Mouse (Mus musculus) cerebellum, adult 11 months (tissue): ENCODE data around the gene Prdm2.

Experiments used
- DNase-seq: peaks from one replicate; pipeline ENCODE4 v3.0.0; 2022

The Prdm2 gene

DNA sequence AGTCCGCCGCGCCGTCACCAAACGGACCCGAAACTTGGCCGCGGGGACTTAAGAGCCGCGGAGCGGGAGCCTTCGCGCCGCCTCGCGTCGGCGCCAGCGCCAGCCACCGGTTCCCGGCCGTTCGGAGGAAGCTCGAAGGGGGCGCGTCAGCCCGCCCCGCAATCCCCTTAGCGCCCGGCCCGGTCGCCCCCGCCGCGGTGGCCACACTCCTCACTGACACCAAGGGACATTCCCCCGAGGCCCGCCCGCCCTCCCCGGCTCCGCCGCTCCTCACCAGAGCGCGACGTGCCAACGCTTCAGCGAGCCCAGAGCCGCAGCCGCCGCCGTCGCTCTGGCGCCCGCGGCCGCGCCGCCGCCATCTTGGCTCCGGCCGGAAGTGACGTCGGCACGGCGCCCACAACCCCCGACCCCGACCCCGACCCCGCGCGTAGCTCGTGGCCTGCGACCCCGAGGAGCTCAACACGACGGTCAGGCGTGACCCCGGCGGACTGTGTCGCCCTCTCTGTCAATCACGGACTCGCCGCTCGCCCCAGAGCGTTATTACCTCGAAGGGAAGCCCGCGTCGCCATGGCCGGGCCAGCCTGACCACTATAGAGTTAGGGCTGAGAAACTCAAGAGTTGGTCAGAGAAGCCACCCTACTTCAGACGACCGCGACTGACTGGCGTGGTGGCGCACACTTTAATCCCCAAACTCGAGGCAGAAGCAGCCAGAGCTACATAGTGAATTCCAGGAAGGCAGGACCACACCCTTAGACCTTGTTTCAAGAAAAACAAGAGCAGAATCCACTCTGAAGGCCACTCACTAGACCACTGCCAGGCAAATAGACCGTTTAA is at the start of gene Prdm2:
Gene Prdm2 (minus strand): TSS at position 655 of the 834 bp plus-strand sequence.
- peak; percentile 59 for DNase-seq

DNA sequence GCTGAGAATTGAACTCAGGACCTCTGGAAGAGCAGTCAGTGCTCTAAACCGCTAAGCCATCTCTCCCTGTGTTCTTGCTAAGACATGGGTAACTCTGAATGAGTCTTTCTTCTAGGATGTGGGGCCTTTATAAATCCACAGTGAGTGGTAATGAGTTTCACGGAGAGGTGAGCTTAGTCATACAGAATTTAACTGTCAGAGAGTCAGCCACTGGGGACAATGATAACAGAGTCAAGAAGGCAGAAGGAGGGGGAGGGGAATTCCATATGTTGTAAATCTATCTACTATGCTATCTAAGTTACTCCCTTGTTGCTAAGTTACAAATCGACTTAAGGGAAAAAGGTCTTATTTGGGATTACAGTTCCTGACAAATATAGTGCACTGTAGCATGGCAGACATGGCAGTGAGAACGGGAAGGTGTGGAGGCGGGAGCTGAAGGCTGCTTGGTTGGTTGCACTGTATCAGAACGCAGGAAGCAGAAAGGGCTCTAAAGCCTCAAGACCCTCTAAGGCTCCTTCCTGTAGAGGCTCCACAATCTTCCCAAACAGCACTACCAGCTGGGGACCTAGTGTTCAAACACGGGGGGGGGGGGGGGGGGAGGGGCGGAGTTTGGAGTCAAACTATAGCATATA is 47.0 kb upstream of the Prdm2 start:
- no peak for DNase-seq

DNA sequence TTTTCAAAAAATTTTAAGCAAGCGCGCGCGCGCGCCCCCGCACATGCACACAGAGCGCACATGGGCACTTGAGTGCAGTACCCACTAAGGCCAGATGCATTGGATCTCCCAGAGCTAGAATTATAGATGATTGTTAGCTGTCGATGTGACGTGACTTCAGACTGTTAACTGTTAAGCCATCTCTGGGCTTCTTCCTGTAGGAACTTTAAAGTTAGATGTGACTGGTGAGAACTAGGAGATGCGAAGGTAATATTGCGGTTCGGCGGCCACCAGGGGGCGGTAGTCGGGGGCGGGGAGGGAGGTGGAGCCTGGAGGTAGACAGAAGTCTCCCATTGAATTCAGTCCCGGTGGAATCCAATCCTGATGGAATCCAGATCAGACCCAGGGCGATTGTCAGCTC is 45.7 kb upstream of the Prdm2 start:
- no peak for DNase-seq

DNA sequence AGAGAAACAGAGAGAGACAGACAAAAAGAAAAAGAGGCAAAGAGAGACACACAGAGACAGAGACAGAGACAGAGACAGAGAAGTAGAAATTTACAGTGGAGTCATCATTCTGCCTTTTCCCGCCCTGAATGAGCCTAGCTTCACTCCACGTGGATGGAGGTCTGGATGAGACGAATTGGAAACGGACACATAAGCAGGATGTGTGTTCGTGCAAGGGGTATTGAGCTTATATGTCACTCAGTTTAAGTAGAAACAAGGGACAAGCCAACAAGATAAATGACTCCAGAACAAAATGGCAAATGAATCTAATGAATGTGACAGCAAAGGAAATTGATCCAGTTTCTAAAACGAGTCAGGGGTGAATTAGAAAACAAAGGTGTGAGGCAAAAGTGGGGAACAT is 45.2 kb upstream of the Prdm2 start:
- DNase-seq, result no peak

DNA sequence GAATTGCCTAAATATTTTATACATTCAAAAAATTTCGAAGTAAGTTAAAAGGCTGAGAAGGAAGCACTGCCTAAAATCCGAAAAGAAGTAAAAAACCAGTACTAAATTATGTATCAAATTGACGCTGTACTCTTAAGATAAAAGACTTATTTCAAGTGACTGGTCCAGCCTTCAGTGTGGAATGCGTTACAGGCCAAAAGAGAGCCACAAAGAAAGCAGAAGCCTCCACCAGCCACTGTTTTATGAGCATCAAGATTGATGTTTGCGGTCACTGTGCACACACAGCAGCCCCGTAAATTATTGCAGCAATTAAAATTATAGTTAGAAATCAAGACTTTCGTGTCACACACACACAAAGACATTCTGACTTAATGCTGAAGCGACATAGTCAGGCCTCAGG is 42.7 kb upstream of the Prdm2 start:
- no peak for DNase-seq

DNA sequence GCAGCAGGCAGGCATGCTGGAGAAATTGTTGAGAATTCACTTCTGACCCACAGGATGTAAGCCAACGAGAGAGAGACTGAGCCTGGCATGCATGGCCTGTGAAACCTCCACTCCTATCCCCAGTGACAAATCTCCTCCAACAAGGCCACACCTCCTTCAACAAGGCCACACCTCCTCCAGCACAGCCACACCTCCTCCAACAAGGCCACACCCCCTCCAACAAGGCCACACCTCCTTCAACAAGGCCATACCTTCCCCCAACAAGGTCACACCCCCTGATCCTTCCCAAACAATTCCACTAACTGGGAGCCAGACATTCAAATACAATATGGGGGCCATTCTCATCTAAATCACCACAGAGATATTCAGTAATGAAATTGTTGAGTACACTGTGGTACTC is 40.6 kb upstream of the Prdm2 start:
- DNase-seq, result no peak

DNA sequence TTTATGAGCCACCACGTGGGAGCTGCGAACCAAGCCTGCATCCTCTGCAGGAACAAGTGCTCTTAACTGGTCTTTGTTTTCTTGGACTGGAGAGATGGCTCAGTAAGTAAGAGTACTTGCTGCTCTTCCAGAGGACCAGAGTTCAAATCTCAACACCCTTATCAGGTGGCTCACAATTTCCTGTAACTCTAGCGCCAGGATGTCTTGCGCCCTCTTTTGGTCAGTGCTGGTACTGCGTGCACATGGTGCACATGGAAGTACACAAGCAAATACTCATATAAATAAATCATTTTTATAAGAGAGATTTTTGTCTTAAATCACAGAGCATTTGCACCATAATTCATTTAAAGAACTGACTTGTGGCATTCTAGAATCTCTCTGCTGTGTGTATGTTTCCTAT is 35.3 kb upstream of the Prdm2 start:
- no peak for DNase-seq

DNA sequence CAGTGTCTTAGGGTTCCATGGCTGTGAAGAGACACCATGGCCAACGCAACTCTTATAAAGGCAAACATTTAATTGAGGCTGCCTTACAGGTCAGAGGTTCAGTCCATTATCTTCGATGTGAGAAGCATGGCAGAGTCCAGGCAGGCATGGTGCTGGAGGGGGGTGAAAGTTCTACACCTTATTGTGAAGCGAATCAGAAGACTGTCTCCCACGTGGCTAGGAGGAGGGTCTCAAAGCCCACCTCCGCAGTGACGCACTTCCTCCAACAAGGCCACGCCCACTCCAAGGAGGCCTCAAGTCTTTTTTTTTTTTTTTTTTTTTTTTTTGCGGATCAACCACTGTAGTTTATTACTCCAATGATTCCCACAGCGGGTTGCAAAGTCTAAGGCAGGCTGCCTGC is 28.5 kb upstream of the Prdm2 start:
- no peak for DNase-seq

DNA sequence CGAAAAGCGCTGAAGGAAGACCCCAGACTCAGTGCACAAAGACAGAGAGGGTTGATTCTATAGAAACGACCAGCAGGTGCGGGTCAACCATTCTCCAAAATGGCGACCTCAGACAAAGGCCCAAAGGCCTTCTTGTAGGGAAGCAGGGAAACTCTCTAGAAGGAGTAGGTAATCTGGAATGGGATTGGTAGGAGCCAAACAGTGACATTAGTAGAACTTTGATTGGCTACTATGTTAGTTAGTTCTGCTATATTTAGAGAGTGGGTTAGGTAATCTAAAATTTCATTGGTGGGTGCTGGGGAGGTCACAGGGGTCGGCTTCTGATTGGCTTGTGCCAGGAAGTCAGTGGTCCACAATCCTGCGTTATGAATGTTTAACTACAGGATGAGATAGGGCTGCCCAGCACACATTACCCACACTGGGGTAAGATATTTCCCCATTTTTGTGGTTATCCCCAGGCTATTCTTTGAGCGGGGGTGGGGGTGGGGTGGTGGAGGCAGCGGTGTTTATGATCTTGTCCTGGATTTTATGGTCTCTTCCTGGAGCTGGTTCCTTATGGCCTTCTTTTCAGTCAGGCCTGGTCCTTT is 26.9 kb upstream of the Prdm2 start:
- no peak for DNase-seq

DNA sequence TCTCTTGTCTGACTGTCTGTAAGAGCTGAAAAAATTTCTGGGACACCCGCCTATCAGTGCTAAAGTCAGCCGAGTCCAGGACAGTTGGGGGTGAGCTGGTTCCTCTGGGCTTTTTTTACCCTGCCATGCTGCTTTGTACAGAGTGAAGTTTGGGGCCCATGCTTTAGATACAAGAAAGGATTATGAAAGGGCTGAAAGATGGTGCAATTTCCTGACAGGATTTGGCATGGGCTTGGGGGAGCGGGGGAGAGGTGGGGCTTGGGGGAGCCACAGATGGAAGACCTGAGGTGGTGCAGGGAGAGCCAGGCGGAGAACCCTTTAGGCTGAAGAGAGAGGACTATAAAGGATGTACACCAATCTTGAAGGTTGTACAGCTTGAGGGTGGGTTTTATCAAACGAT is 26.3 kb upstream of the Prdm2 start:
- DNase-seq, result no peak

DNA sequence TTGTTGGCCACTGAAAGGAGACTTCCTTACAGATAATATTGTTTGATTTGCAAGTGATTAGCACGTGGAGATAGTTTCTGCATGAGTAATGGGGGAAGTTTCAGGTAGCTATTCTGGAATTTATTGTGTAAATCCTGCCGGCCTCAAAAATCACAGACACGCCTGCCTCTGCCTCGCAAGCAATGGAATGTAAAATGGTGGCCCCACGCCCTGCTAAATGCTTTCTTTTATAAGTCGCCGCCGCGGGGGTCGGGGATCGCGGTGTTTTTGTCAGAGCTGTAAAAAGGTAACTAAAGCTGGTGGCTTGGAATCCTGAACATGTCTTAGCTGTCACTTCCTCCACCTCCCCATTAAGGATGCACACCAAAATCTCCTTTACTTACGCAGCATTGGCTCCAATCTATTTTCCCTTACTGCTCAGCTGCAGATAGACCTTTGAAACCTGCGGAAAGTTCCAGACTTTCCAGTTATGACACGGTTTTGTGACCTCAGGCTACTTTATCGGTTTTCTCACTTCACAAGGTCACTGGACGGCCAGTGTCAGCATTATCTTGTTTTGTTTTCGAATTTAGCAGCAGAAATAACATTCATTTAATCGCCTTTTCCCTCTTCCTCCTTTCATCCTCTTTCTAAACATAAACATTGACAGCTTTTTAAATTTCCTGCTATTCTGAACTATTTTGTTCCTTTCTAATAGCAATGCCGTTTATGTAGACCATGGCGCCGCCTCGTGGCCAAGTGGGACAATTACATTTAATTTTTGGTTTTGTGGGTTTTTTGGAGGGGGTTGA is 25.6 kb upstream of the Prdm2 start:
- peak; percentile 10 for DNase-seq

DNA sequence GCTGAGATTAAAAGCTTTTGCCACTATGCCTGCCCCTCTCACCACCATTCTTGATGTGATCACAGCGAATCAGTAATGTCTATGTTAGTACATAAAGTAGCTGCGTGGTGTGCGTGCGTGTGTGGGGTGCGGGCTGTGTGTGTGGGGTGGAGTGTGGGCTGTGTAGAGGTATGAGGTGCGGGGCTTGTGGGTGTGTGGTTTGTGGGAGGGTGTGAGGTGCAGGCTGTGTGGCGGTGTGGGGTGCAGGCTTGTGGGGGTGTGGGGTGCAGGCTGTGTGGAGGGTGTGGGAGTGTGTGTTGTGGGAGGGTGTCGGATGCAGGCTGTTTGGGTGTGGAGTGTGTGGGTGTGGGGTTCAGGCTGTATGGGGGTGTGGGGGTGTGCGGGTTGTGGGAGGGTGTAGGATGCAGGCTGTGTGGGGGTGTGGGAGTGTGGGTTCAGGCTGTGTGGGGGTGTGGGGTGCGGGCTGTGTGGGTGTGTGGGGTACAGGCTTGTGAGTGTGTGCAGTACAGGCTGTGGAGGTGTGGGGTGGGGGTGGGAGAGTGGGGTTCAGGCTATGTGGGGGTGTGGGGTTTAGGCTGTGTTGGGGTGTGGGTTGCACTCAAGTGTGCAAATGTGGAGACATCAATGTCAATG is 19.1 kb upstream of the Prdm2 start:
- no peak for DNase-seq

DNA sequence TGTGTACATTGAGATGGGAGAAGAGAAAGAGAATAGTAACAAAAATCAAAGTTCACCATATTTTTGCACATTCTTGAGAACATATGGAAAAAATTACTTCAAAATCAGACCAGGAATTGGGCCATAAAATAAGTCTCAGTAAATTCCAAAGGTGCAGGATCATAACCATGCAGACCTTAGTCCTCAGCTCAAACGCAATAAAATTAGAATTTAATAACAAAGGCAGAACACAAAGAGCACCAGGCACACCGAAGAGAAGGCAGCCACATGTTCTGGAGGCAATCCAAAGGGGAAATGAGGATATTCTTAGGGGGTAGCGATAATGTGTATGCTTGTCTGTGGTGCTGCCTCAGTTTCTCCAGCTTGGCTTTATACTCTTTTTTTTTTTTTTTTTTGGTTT is 18.3 kb upstream of the Prdm2 start:
- DNase-seq, result no peak

DNA sequence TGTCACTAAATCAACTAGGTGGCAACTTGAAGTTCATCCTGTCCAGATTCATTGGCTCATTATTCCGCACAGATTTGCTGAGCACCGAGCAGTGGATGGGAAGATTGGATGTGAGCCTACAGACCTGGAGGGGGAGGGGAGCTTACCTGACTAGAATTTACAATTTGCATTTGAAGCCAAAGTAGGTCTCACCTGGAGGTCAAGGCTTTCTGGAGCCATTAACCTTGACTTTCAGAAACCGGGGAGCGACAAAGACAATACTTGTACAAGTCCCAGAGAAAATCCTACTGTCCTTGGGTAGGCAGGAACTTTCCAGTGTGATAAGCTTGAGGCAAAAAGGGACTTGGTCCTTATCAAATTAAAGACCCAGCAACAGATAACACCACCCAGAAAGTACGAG is 15.2 kb upstream of the Prdm2 start:
- DNase-seq, result no peak

DNA sequence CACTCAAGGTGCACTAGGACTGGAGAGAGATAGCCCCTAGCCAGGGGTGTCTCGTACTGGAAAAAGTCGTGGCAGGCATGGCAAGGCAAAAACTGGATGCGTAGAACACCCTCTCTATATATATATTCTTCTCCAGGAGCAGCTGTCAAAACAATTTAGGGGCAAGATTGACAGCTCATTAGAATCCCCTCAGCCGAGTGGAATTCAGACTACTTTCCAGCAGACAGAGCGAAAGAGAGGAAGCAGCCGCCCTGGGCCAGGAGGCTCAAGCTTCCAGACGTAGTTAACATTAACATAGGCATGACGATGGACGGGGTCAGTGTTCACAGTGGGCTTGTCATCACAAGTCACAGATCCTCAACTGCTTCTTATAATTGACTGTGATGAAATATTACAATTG is 13.1 kb upstream of the Prdm2 start:
- DNase-seq, result no peak

DNA sequence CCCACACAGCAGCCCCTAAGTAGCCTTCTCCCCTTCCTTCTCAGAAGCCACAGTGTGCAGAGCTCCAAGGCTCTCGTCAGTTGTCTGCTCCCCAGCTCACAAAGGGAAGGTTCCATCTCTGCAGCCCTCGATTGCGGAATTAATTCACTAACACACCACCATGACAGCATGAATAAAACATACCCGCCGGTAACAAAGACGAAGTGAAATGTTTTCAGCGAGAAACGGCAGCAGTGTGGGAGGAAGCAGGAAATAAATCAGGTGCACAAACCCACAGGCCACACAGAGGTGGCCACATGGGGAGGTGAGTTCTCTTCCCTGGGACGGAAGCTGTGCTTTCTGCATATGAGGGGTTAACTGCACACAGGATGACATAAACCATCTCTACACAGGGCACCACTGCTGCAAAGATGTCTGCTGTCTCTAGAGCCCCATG is 6.5 kb upstream of the Prdm2 start:
- DNase-seq, result no peak

DNA sequence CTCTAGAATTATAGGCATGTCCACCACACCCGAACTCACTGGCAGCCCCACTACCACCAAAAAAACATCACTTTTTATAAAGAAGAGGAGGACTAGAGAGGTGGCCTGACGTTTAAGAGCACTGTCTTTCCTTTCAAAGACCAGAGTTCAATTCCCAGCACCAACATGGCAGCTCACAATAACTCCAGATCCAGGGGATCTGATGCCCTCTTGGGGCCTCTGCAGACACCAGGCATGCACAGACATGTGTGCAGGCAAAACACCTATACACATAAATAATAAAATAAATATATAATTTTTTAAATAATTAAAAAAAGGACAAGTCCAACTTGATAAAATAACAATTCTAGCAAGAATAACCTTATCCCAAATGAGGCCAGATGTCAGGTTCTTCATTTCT is 6.1 kb upstream of the Prdm2 start:
- DNase-seq, result no peak

DNA sequence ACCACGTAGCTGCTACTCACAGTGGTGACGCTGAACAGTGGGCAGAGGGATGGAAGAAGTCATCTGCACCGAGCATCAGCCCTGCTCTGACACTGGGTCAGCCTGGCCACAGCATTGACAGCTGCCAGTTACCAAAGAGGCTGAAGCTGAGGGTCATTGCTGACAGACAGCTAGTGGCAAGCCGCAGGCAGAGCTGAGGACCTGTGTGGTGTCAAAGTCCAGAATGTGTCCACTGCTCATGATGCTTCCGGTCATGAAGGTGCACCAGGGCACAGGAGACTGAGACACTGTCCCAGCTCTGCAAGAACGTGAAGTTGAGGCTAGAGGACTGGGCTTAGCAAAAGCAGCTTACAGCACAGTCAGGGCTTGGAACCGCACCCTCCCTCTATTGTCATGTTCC is 4.4 kb upstream of the Prdm2 start:
- DNase-seq, result no peak

DNA sequence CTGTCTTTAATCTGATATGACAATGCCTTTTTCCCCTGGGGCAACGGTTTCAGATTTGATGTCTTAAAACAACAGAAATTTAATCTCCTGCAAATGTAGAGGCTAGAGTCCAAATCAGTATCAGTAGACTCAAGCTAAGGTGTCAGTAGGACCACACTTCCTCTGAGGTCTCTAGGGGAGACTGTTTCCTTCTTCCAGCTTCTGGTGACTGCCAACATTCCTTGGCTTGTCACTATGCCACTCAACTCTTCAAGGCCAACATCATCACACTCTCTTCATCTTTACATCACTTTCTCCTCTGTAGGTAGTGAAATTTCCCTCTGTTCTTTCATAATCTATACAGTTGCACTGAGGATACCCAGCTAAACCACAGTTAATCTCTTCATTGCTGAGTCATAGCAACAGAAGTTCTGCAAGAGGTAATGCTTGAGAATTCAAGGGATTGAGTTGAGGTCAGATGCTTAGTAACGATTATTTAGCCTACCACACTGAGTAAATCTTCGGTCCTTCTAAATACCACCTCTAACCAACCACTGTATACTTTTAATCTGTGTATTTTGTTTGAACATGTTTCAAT is 1.5 kb upstream of the Prdm2 start:
- DNase-seq, result no peak

DNA sequence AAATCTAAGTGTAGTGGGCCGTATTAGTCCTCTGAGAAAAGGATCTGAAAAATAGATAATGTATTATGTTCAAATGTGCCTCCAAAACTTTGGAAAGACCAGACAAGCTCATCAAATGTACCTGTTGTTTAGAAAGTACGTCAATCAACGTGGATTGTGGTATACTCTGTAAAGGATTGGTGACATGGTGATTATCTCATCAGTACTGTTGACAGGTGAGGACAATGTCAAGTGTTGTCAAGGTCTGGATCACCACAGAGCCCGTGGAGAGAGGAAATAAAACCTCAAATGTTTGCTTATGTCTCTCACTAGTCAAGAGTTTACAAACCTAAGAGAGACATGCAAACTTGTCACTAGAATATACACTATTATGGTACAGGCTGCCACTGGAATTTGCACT is 776 bp upstream of the Prdm2 start:
- DNase-seq, result no peak

DNA sequence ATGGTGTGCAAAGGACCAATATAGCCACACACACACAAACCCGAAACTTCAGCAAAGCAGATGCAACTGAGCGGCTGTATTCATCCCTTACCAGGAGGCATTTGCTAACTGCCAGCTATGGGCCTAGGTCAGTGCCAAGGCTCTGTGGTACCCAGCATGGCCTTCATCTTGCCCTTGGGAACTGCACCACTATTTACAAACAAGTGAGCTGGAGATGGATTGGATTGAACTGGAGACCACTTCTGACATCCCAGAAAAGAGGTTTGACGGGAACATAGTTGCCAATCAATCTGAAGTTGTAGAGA is 332 bp upstream of the Prdm2 start:
- no peak for DNase-seq

DNA sequence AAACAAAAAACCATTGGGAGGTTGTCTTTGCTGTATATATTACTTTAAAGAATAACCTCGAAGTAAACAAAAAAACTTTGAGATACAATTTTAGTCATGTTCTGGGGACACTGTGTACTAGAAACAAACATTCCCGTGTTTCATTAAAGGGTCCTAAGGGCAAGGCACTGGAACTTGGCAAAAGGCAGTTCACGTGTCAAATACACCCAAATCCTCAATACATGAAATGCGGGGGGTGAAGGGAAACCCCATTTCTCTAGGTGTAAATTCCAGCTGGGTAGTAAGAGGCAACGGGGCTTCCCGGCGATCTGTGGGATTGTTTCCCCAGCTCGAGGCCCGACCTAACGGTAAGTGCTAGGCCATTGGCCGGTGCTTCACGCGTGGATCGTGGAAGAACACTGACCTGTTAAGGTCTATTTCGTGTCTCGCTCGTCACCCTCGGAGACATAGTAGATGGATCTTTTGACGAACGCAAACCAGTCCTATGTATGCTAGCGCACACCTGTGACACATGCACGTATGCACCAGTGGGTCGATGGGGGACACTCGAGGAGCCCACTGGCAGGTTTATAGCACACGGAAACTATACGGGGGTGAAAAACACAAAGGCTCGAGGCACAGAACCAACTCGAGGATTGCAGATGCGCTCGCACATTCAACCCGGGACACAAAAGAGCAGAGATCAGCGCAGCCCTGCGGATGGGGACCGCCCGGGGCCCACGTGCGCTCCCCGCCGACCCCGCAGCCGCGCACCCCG is 1.0 kb downstream of the Prdm2 start:
- peak; percentile 47 for DNase-seq
